In genomic region chr2:38725427-38725826, GRCm38 (mm10) we compare ENCODE assay signal across 24 mouse cellular contexts. TPM values are rescaled to one million over a fixed set of nuclear protein-coding genes. Genes with fewer than 3 reads are reported as not detected.
DNase-seq lines count a peak whose midpoint lies in the region; ATAC-seq and TF ChIP-seq lines count a peak whose summit lies in the region.
"Had no signal": no experiment of that assay in that cellular context is flagged by ENCODE, and none has a peak within 500 bp of the region (broad histone marks: within the 10 kb centered on the region; RNA-seq: fewer than 3 reads in every experiment).

No protein-coding gene starts in this region.

- H3K4me3 ChIP-seq in heart, embryonic 10.5 days, result no peak overlapping the region
- no peak overlapping the region for H3K4me3 ChIP-seq in limb, embryonic 10.5 days
- H3K4me3 ChIP-seq in stomach, embryonic 16.5 days (replicated peaks; ENCODE audit: low read length), result no peak overlapping the region
- H3K4me3 ChIP-seq in kidney, adult 2 months (ENCODE audit: insufficient read depth, low read depth, low read length), result no peak overlapping the region
- H3K4me3 ChIP-seq: forebrain, embryonic 10.5 days; heart, adult 2 months; hindbrain, embryonic 12.5 days; limb, embryonic 15.5 days; liver, embryonic 15.5 days; midbrain, embryonic 10.5 days; neural tube, embryonic 13.5 days had no signal

- no peaks in the 10 kb centered on the region for H3K27me3 ChIP-seq in heart, embryonic 10.5 days (ENCODE audit: insufficient read depth, poor library complexity, severe bottlenecking)
- H3K27me3 ChIP-seq in limb, embryonic 10.5 days (ENCODE audit: low read depth, poor library complexity, severe bottlenecking), result no peaks in the 10 kb centered on the region
- H3K27me3 ChIP-seq in stomach, embryonic 16.5 days (ENCODE audit: control insufficient read depth, insufficient read depth, low read length), result no peaks in the 10 kb centered on the region
- no peaks in the 10 kb centered on the region; the same call in 1 of the 2 replicates for H3K27me3 ChIP-seq in kidney, adult 2 months (replicated peaks; ENCODE audit: control insufficient read depth, insufficient read depth, low read length)
- H3K27me3 ChIP-seq: hindbrain, embryonic 12.5 days; limb, embryonic 15.5 days; liver, embryonic 15.5 days; neural tube, embryonic 13.5 days had no signal

- no peak overlapping the region for H3K4me2 ChIP-seq in stomach, embryonic 16.5 days (ENCODE audit: low read depth, low read length)
- H3K4me2 ChIP-seq: hindbrain, embryonic 12.5 days; limb, embryonic 15.5 days; liver, embryonic 15.5 days; neural tube, embryonic 13.5 days had no signal

- H3K27ac ChIP-seq in heart, embryonic 10.5 days, result no peak overlapping the region
- H3K27ac ChIP-seq in limb, embryonic 10.5 days, result peak overlapping the region; percentile 68; the same call in 1 of the 2 replicates
- 0 out of 2 replicates have a peak overlapping the region, but pooled peaks have one; percentile 15 for H3K27ac ChIP-seq in stomach, embryonic 16.5 days (ENCODE audit: low read length)
- no peak overlapping the region for H3K27ac ChIP-seq in kidney, adult 2 months (ENCODE audit: insufficient read depth, low read depth, low read length)
- H3K27ac ChIP-seq: heart, adult 2 months; hindbrain, embryonic 12.5 days; limb, embryonic 15.5 days; liver, embryonic 15.5 days; midbrain, embryonic 10.5 days; neural tube, embryonic 13.5 days had no signal

- H3K4me1 ChIP-seq in heart, embryonic 10.5 days, result no peaks in the 10 kb centered on the region
- H3K4me1 ChIP-seq in limb, embryonic 10.5 days, result peaks cover 3% of the 10 kb centered on the region; the same call in 1 of the 2 replicates
- no peaks in the 10 kb centered on the region for H3K4me1 ChIP-seq in stomach, embryonic 16.5 days (ENCODE audit: control insufficient read depth, insufficient read depth, low read length)
- H3K4me1 ChIP-seq in kidney, adult 2 months (ENCODE audit: control insufficient read depth, insufficient read depth, low read length), result no peaks in the 10 kb centered on the region
- H3K4me1 ChIP-seq: liver, embryonic 15.5 days had no signal

- H3K9me3 ChIP-seq in heart, embryonic 10.5 days, result no peaks in the 10 kb centered on the region
- no peaks in the 10 kb centered on the region for H3K9me3 ChIP-seq in limb, embryonic 10.5 days (replicated peaks)
- no peaks in the 10 kb centered on the region for H3K9me3 ChIP-seq in stomach, embryonic 16.5 days (replicated peaks; ENCODE audit: control insufficient read depth, low read length)
- H3K9me3 ChIP-seq: forebrain, embryonic 10.5 days; hindbrain, embryonic 12.5 days; limb, embryonic 15.5 days; liver, embryonic 15.5 days; midbrain, embryonic 10.5 days; neural tube, embryonic 13.5 days had no signal

- H3K36me3 ChIP-seq in heart, embryonic 10.5 days, result 0 out of 2 replicates have a peak, but pooled peaks cover 10% of the 10 kb centered on the region
- no peaks in the 10 kb centered on the region for H3K36me3 ChIP-seq in limb, embryonic 10.5 days
- H3K36me3 ChIP-seq in stomach, embryonic 16.5 days (ENCODE audit: control insufficient read depth, insufficient read depth, low read length), result no peaks in the 10 kb centered on the region
- H3K36me3 ChIP-seq in kidney, adult 2 months (ENCODE audit: control insufficient read depth, insufficient read depth, low read length), result peaks cover 3% of the 10 kb centered on the region
- H3K36me3 ChIP-seq: limb, embryonic 15.5 days; liver, embryonic 15.5 days had no signal

- 65% methylated on average over 3 of the region's 3 CpGs for WGBS in heart, embryonic 10.5 days
- 78% methylated on average over 3 of the region's 3 CpGs for WGBS in limb, embryonic 10.5 days
- 47% methylated on average over 3 of the region's 3 CpGs for WGBS in stomach, embryonic 16.5 days
- WGBS in kidney, adult 2 months, result 82% methylated on average over 3 of the region's 3 CpGs

- peak; percentile 44; the same call in 1 of the 2 replicates for ATAC-seq in stomach, embryonic 16.5 days (ENCODE audit: insufficient read depth, low FRiP score)
- ATAC-seq in frontal cortex, adult (ENCODE audit: low TSS enrichment), result no peak
- ATAC-seq: inflammation-experienced regulatory T-cells, adult 6 months had no signal

- TF ChIP-seq POLR2A in brain, embryonic 14.5 days (IDR thresholded peaks at IDR 0.05; ENCODE audit: borderline replicate concordance, extremely low read depth, insufficient read depth, insufficient read length, poor library complexity, severe bottlenecking), result no peak
- TF ChIP-seq POLR2A in kidney, adult 2 months (IDR thresholded peaks at IDR 0.05; ENCODE audit: low read depth, low read length), result no peak

- DNase-seq in heart, embryonic 10.5 days (ENCODE audit: low spot score), result peak; percentile 58
- no peak for DNase-seq in heart, postnatal 36 days
- peak; percentile 51 for DNase-seq in brain, embryonic 14.5 days (ENCODE audit: low read depth)
- peak; percentile 29 for DNase-seq in limb, embryonic 10.5 days (ENCODE audit: low spot score)
- no peak for DNase-seq in kidney, adult 2 months
- DNase-seq: adrenal gland, adult 8-10 months; B cell, adult 2 months; cerebellum, adult 9-11 months; gastrocnemius, postnatal 25 days; heart, adult 2 months; lung, postnatal 36 days; right cerebral cortex, adult 18-20 months; thymus, adult 18-20 months had no signal

- H3K9ac ChIP-seq in stomach, embryonic 16.5 days (ENCODE audit: low read length), result no peak overlapping the region
- H3K9ac ChIP-seq: hindbrain, embryonic 12.5 days; limb, embryonic 15.5 days; liver, embryonic 15.5 days; neural tube, embryonic 13.5 days had no signal

- TF ChIP-seq CTCF in brain, embryonic 14.5 days (IDR thresholded peaks at IDR 0.05; ENCODE audit: borderline replicate concordance, extremely low read depth, insufficient read depth, insufficient read length), result no peak
- no peak for TF ChIP-seq CTCF in kidney, adult 2 months (conservative IDR thresholded peaks at IDR 0.05; ENCODE audit: insufficient read depth, insufficient read length, low read depth, low read length)

- intact Hi-C loops in heart, postnatal 36 days (cut with DNase I), result no loop called here

RNA-seq across cellular contexts. Expression of gene Nr5a1, which starts 11.1 kb away (rescaled TPM):
- polyA plus RNA-seq in heart, embryonic 10.5 days (2016; fragmentation: Nextera tagmentation; extraction: Ambion mirVana), result not detected in 2 replicates
- not detected for total RNA-seq in heart, postnatal 36 days (2021)
- polyA plus RNA-seq in brain, embryonic 14.5 days (2012; rRNA removed), result 1.2 and 2.1 TPM in 2 replicates
- not detected in 2 replicates for polyA plus RNA-seq in limb, embryonic 10.5 days (2016; fragmentation: Nextera tagmentation; extraction: Ambion mirVana)
- polyA plus RNA-seq in stomach, embryonic 16.5 days (2015; fragmentation: Nextera tagmentation; extraction: Ambion mirVana), result 0.49 and 1.5 TPM in 2 replicates
- 0.03 and 1.6 TPM in 2 replicates for polyA plus RNA-seq in kidney, adult 2 months (2012; rRNA removed)
- total RNA-seq: gastrocnemius, postnatal 25 days; heart, adult 2 months; layer of hippocampus, postnatal 14 days had no signal
- polyA plus RNA-seq: heart, embryonic 16.5 days; inflammation-experienced regulatory T-cells, adult 6 months had no signal

Comparison
In these comparisons a context has a peak if more than half of its experiments do, and no peak if none do; other contexts are left out.
1. DNase-seq: peak in heart, embryonic 10.5 days (single experiment), brain, embryonic 14.5 days (single experiment) and limb, embryonic 10.5 days (single experiment); none in heart, postnatal 36 days (0 of 2) and kidney, adult 2 months (single experiment).
2. H3K27ac ChIP-seq: peak in limb, embryonic 10.5 days (single experiment) and stomach, embryonic 16.5 days (single experiment); none in heart, embryonic 10.5 days (single experiment) and kidney, adult 2 months (single experiment).